Mouse (Mus musculus): Measurements from ENCODE around the gene S1pr3. TPM values are rescaled to one million over a fixed set of nuclear protein-coding genes. Genes with fewer than 3 reads are reported as not detected.

Gene S1pr3
- polyA plus RNA-seq, 1 experiment from 2014 or later, result 41.2 TPM

GRCm38 (mm10) chr13:51456190-51456878 lies 47.9 kb downstream of the S1pr3 start:
- 67% methylated on average over 4 of the region's 4 CpGs for WGBS
- ATAC-seq (ENCODE audit: low FRiP score) (no peak), DNase-seq (ENCODE audit: low spot score, missing footprints) (no peak)
- Histone ChIP-seq H3K27ac (ENCODE audit: low read depth, low read length) (no peak overlapping the region), H3K4me2 (no peak overlapping the region), H3K27me3 (ENCODE audit: control insufficient read depth, insufficient read depth, low read length) (no peaks in the 10 kb centered on the region), H3K36me3 (ENCODE audit: control insufficient read depth, insufficient read depth, low read length) (no peaks in the 10 kb centered on the region; the same call in 1 of the 2 replicates), H3K9ac (ENCODE audit: low read length) (no peak overlapping the region), H3K4me3 (ENCODE audit: low read depth, low read length) (no peak overlapping the region), H3K9me3 (ENCODE audit: control insufficient read depth, low read length) (no peaks in the 10 kb centered on the region), H3K4me1 (ENCODE audit: control insufficient read depth, insufficient read depth, low read length) (no peaks in the 10 kb centered on the region)

DNA sequence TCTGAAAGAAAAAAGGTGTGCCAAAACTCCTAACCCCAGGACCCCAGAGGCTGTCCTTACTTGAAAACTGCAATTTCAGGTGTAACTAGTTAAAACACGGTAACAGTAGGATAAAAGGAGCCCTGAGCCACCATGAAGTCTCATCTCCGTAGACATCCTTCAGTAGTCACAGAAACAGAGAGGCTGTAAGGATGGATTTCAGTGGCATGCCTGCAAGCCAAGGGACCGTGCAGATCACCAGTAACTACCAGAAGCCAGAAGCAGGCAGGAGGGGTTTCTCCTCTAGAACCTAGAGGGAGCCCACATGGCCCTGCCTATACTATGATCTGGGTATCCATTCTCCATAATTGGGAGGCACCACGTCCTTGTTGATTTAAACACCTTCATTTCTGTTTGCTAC lies 55.9 kb downstream of the S1pr3 start:
- Histone ChIP-seq H3K4me3 (ENCODE audit: low read depth, low read length) (no peak overlapping the region), H3K4me1 (ENCODE audit: control insufficient read depth, insufficient read depth, low read length) (no peaks in the 10 kb centered on the region), H3K9ac (ENCODE audit: low read length) (no peak overlapping the region), H3K36me3 (ENCODE audit: control insufficient read depth, insufficient read depth, low read length) (no peaks in the 10 kb centered on the region; the same call in 1 of the 2 replicates), H3K27me3 (ENCODE audit: control insufficient read depth, insufficient read depth, low read length) (no peaks in the 10 kb centered on the region), H3K9me3 (ENCODE audit: control insufficient read depth, low read length) (no peaks in the 10 kb centered on the region), H3K27ac (ENCODE audit: low read depth, low read length) (no peak overlapping the region), H3K4me2 (no peak overlapping the region)
- DNase-seq (ENCODE audit: low spot score, missing footprints), result no peak
- 74% methylated on average over 4 of the region's 4 CpGs for WGBS
- ATAC-seq (ENCODE audit: low FRiP score), result no peak

- H3K27ac ChIP-seq (ENCODE audit: low read depth, low read length), result no peak overlapping the region
- no peaks in the 10 kb centered on the region for H3K36me3 ChIP-seq (ENCODE audit: control insufficient read depth, insufficient read depth, low read length)
- no peak for ATAC-seq (ENCODE audit: low FRiP score)
- no peaks in the 10 kb centered on the region for H3K9me3 ChIP-seq (ENCODE audit: control insufficient read depth, low read length)
- H3K4me3 ChIP-seq (ENCODE audit: low read depth, low read length), result no peak overlapping the region
- H3K4me1 ChIP-seq (ENCODE audit: control insufficient read depth, insufficient read depth, low read length), result no peaks in the 10 kb centered on the region
- no peak overlapping the region for H3K4me2 ChIP-seq
- 85% methylated on average over 14 of the region's 14 CpGs for WGBS
- no peak overlapping the region for H3K9ac ChIP-seq (ENCODE audit: low read length)
- no peaks in the 10 kb centered on the region for H3K27me3 ChIP-seq (ENCODE audit: control insufficient read depth, insufficient read depth, low read length)
- no peak for DNase-seq (ENCODE audit: low spot score, missing footprints)
These were observed 57.8 kb downstream of the S1pr3 start for GRCm38 (mm10) chr13:51466117-51466841.

GRCm38 (mm10) chr13:51468697-51469250 lies 60.3 kb downstream of the S1pr3 start:
- no peaks in the 10 kb centered on the region for H3K9me3 ChIP-seq (ENCODE audit: control insufficient read depth, low read length)
- no peak overlapping the region for H3K27ac ChIP-seq (ENCODE audit: low read depth, low read length)
- DNase-seq (ENCODE audit: low spot score, missing footprints) (no peak), ATAC-seq (ENCODE audit: low FRiP score) (no peak)
- no peaks in the 10 kb centered on the region for H3K27me3 ChIP-seq (ENCODE audit: control insufficient read depth, insufficient read depth, low read length)
- 77% methylated on average over 17 of the region's 17 CpGs for WGBS
- no peak overlapping the region for H3K4me2 ChIP-seq
- H3K4me1 ChIP-seq (ENCODE audit: control insufficient read depth, insufficient read depth, low read length), result no peaks in the 10 kb centered on the region
- no peak overlapping the region for H3K9ac ChIP-seq (ENCODE audit: low read length)
- H3K36me3 ChIP-seq (ENCODE audit: control insufficient read depth, insufficient read depth, low read length), result no peaks in the 10 kb centered on the region
- H3K4me3 ChIP-seq (ENCODE audit: low read depth, low read length), result no peak overlapping the region

Other genes with a start within 250 kb of the S1pr3 start
- 0.29 and 0.51 TPM in 2 replicates for gene Nxnl2, start 237.6 kb upstream of the S1pr3 start, polyA plus RNA-seq (2014; fragmentation: Nextera tagmentation; extraction: Ambion mirVana)
- gene Shc3, start 160.8 kb downstream of the S1pr3 start, polyA plus RNA-seq (2014; fragmentation: Nextera tagmentation; extraction: Ambion mirVana), result 4.5 and 5.7 TPM in 2 replicates
- 364 and 404 TPM in 2 replicates for gene Cks2, start 236.6 kb downstream of the S1pr3 start, polyA plus RNA-seq (2014; fragmentation: Nextera tagmentation; extraction: Ambion mirVana)
- gene Secisbp2, start 243.1 kb downstream of the S1pr3 start, polyA plus RNA-seq (2014; fragmentation: Nextera tagmentation; extraction: Ambion mirVana), result 22.7 and 28.5 TPM in 2 replicates